Mouse (Mus musculus): ENCODE data around the gene Jdp2. TPM values are rescaled to one million over a fixed set of nuclear protein-coding genes. Genes with fewer than 3 reads are reported as not detected.

The Jdp2 gene
- 28.2 to 43.6 TPM (median 32.9 TPM) in 3 replicates for total RNA-seq (2017)

GRCm38 (mm10) chr12:85598611-85599477, at the start of gene Jdp2:
Jdp2 (plus strand) TSS chr12:85599027.
- ATAC-seq (replicated peaks; ENCODE audit: insufficient number of reproducible peaks, low FRiP score, low TSS enrichment, poor library complexity, severe bottlenecking) = peak; percentile 78

DNA sequence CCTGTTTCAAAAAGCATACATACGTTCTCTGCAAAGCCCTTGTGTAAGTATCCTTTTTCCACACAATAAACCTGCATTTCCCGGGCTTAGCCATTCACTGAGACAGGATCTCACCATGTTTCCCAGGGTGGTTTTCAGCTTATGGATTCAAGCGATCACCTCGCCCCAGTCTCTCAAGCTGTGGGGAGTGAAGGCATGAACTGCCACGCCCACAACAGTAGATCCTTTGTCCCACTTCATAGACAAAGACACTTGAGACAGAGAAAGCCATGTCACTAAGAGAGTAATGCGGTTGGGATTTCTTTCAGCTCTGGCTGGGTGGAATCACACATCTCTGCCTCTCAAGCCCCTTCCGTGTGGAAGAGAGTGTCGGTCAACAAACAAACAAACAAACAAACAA, 49.2 kb upstream of the Jdp2 start:
- ATAC-seq (replicated peaks; ENCODE audit: insufficient number of reproducible peaks, low FRiP score, low TSS enrichment, poor library complexity, severe bottlenecking) = no peak

GRCm38 (mm10) chr12:85550435-85550834, 48.4 kb upstream of the Jdp2 start:
- no peak for ATAC-seq (replicated peaks; ENCODE audit: insufficient number of reproducible peaks, low FRiP score, low TSS enrichment, poor library complexity, severe bottlenecking)

GRCm38 (mm10) chr12:85559299-85559698, 39.5 kb upstream of the Jdp2 start:
- ATAC-seq (replicated peaks; ENCODE audit: insufficient number of reproducible peaks, low FRiP score, low TSS enrichment, poor library complexity, severe bottlenecking) = no peak

DNA sequence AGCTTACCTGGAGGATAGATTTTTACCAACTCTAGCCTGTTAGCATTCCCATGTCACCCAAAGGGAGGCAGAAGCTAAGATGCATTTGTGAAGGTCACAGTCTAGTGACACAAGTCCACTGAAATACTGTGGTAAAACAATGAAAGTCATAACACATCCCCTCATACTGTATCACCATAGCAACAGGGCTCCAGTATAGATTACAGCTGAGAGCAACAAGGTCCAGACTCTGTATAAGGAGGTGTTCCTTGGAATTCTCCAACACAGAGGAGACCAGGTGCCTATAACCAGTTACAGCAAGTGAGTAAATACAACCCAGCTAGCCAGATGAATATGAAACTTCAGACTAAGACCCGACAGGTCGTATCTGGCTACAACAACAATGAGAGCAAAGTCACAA, 33.4 kb upstream of the Jdp2 start:
- ATAC-seq (replicated peaks; ENCODE audit: insufficient number of reproducible peaks, low FRiP score, low TSS enrichment, poor library complexity, severe bottlenecking) = no peak

GRCm38 (mm10) chr12:85568298-85568697, 30.5 kb upstream of the Jdp2 start:
- no peak for ATAC-seq (replicated peaks; ENCODE audit: insufficient number of reproducible peaks, low FRiP score, low TSS enrichment, poor library complexity, severe bottlenecking)

DNA sequence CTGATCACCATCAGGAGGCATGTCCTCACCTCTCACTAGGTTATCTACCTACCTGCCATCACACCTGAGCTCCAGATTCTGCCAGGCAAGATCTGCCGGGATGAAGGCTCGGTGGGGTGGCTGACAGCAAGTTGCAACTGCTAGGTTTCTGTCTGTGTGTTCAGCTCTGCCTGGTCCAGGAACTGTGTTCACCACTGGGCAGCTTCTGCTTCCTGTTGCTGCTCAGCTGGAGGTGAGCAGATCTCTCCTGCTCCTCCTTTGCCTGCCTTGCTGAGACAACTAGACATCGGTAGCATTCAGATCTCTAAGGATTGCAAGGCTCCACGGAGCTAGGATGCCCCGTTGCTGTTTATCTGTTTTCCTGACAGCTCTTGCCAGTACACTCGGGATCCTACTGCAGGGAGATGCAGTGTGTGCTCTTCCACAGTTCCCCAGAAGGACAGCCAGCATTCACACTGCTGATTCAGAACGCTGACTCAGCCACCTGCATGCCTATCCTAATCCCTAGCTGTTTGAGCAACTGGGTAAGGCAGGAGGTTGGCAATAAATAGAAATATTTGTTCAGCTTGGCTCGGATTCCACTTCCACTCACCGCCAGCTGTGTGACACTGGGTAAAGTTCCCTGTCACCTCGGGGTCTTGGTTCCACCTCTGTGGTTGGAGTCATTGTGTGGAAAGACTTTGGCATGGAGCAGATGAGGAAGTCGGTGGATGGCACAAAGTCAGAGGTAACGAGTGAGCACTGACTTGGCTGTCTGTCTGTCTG, 29.3 kb upstream of the Jdp2 start:
- peak; percentile 45 for ATAC-seq (replicated peaks; ENCODE audit: insufficient number of reproducible peaks, low FRiP score, low TSS enrichment, poor library complexity, severe bottlenecking)

- no peak for ATAC-seq (replicated peaks; ENCODE audit: insufficient number of reproducible peaks, low FRiP score, low TSS enrichment, poor library complexity, severe bottlenecking)
Observed at GRCm38 (mm10) chr12:85570158-85570540, 28.7 kb upstream of the Jdp2 start.

DNA sequence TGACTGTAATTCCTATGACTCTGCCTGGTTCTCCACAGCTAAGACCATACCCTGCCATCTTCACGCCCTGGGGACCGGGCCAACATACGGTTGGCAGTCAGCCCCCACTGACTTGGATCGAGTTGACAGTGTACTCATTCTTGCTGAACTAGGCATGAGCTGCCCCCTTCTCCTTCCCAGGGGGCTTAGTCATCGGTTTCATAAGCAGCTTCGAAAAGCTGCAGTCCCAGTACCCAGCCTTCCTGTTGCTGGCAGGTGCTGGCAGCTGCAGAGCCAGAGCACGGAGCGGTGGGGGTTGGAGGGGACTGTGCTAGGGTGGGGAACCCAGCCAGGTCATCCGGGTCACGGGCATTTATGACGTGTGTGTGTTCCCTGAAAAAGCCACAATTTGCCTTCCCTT, 27.5 kb upstream of the Jdp2 start:
- ATAC-seq (replicated peaks; ENCODE audit: insufficient number of reproducible peaks, low FRiP score, low TSS enrichment, poor library complexity, severe bottlenecking) = no peak

DNA sequence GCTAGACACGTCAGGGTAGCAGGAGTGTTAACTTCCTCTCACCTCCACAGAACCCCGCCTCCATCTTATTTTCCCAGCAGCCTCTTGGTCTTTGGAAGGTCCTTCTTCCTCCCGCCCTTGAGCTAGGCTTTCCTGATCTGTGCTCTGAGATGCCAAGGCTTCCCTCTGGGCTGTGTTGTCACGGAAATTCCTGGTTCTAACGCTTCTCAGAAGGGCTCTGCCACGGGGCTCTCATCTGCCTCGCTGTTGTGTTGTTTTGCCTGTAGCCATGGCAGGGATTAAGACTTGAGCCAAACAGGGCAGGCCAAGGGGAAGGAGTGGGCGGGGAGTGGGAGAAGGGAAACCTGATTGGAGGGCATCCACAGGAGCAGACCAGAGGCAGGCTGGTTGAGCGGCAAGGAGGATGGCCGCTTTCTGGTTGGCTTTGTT, 26.8 kb upstream of the Jdp2 start:
- no peak for ATAC-seq (replicated peaks; ENCODE audit: insufficient number of reproducible peaks, low FRiP score, low TSS enrichment, poor library complexity, severe bottlenecking)

DNA sequence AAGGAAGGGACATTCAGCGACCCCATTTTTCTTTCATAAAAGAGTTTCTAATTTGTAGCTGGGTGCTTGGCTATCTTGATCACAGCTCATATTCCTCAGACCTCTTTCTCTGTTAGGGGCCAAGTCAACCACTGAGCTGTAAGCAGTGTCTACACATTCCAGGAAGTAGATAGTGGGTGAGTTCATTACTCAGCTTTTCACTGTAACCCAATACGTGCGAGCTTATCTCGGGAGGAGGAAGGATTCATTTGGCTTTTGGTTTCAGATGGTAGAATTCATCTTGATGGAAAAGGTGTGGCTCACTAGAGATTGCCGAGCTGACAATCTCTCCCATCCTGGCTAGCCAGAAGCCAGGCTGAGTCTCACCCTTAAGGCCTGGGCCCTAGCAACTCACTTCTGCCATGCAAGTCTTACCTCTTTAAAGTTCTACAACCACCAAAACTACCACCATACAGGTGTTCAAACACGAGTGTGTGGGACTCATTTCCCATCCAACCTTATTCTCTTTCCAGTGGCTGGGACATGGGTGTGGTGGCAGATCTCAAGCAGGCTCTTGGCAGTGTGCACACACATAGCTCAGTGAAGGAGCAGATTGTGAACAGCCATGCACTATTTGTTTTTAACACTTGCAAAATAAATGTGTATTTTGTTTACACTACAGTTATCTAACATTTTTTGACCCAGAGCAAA, 23.9 kb upstream of the Jdp2 start:
- ATAC-seq (replicated peaks; ENCODE audit: insufficient number of reproducible peaks, low FRiP score, low TSS enrichment, poor library complexity, severe bottlenecking) = no peak

- no peak for ATAC-seq (replicated peaks; ENCODE audit: insufficient number of reproducible peaks, low FRiP score, low TSS enrichment, poor library complexity, severe bottlenecking)
Observed at GRCm38 (mm10) chr12:85575496-85575840, 23.4 kb upstream of the Jdp2 start.

- ATAC-seq (replicated peaks; ENCODE audit: insufficient number of reproducible peaks, low FRiP score, low TSS enrichment, poor library complexity, severe bottlenecking) = no peak
Observed at GRCm38 (mm10) chr12:85581261-85582066, 17.4 kb upstream of the Jdp2 start.

GRCm38 (mm10) chr12:85582067-85582316, 16.8 kb upstream of the Jdp2 start:
- no peak for ATAC-seq (replicated peaks; ENCODE audit: insufficient number of reproducible peaks, low FRiP score, low TSS enrichment, poor library complexity, severe bottlenecking)

- ATAC-seq (replicated peaks; ENCODE audit: insufficient number of reproducible peaks, low FRiP score, low TSS enrichment, poor library complexity, severe bottlenecking) = no peak
Observed at GRCm38 (mm10) chr12:85585761-85586258, 13.0 kb upstream of the Jdp2 start.

DNA sequence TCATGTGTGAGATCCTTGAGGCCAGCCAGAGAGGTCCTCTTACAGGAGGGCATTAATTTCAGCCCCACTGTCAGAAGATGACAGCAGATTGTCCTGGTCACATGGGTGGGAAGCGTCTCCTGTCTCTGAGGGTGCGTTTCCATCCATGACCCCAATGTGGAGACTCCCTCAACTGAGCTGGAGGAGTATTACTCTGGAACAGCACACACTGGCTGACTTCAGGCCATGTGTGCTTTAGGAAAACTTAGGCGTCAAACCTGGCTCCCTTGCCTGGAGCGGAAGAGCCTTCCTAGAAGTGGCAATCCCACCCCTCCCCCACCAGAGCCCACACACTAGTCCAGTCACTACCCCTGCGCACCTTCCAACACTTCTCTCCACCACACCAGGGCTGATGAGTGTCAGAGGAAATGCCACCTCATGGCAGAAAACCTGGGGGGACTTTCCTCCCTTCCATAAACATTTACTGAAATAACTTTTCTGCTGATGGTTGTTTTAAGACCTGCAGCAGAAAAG, 8.9 kb upstream of the Jdp2 start:
- no peak for ATAC-seq (replicated peaks; ENCODE audit: insufficient number of reproducible peaks, low FRiP score, low TSS enrichment, poor library complexity, severe bottlenecking)

DNA sequence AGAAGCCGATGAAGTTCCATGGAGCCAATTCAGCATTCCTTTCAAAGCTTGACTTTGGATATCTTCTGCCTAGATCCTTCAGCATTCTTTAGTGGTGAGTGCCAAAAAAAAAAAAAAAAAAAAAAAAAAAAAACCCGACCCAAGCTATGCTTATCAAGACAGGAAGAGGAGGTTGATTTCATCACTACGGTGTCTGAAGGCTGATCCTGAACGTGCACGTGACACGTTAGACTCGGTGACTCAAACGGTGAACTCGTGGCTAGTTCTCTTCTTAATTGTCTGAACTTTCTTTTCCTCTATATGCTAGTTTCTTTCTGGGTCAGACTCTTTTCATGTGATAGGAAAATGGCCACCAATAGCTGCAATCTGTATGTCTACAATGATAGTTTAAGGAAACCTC, 5.9 kb upstream of the Jdp2 start:
- ATAC-seq (replicated peaks; ENCODE audit: insufficient number of reproducible peaks, low FRiP score, low TSS enrichment, poor library complexity, severe bottlenecking) = peak; percentile 57; the same call in 1 of the 2 replicates

GRCm38 (mm10) chr12:85594390-85594789, 4.4 kb upstream of the Jdp2 start:
- ATAC-seq (replicated peaks; ENCODE audit: insufficient number of reproducible peaks, low FRiP score, low TSS enrichment, poor library complexity, severe bottlenecking) = no peak

DNA sequence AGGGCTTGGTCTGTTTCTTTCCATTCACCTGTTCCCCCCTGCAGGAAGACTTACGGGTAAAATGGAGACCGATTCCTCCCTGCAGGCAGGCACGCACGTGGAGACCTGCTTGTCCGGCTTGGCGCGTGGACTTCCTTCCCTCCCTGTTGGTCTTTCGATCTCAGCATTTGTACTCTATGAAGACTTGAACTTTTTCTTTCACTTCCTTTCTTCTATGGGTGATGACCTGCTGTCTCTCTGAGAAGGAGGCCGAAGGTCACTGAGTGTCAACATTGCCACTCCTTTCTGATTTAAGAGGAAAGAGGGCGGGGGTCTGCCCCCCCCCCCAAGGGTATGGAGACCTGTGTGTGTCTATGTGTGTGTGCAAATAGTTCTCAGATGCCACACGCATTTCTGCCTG, 774 bp upstream of the Jdp2 start:
- ATAC-seq (replicated peaks; ENCODE audit: insufficient number of reproducible peaks, low FRiP score, low TSS enrichment, poor library complexity, severe bottlenecking) = peak; percentile 54
